Mouse (Mus musculus) G1E (cell line): ENCODE results near the gene Cyp17a1.

Source experiments
- CTCF ChIP-seq: IDR thresholded peaks from 2 replicates; pipeline ENCODE4 v1.5.1; 2012; ENCODE audit warnings: low read depth, low read length, inconsistent platforms, mixed read lengths
- GATA1 ChIP-seq: IDR thresholded peaks from 2 replicates; pipeline ENCODE4 v1.6.1; 2012; ENCODE audit warnings: borderline replicate concordance, low read length, inconsistent platforms, mixed read lengths
- GATA2 ChIP-seq: IDR thresholded peaks from 2 replicates; pipeline ENCODE4 v1.6.1; 2012; ENCODE audit warnings: low read depth, low read length, inconsistent platforms, borderline replicate concordance
- POLR2AphosphoS5 ChIP-seq: IDR thresholded peaks from 2 replicates; pipeline ENCODE4 v1.6.1; 2012; ENCODE audit warnings: low read depth, low read length, inconsistent platforms; ENCODE audit not compliant: insufficient replicate concordance
- TAL1 ChIP-seq: conservative IDR thresholded peaks from 2 replicates; pipeline ENCODE4 v1.6.1; 2012; ENCODE audit warnings: low read depth, low read length, inconsistent platforms, mixed read lengths

DNA sequence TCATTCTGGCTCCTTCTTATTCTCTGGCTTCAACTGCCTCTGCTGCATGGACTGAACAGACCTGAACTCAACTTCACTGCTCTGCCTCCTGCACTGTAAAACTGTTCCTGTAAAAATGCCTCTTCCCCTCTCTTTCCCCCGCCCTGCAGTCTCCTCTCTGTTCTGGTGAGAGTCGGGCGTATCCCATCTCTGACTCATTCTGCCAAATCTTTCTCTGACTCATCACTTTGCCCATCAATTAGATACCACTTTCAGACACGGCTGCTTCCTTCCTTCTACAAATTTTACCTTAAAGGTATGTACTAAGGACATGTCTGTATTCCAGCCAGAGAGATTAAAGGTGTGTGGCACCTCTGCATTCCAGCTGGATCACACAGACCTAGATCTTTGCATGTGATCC lies 45.2 kb upstream of the Cyp17a1 start:
- no peak for TF ChIP-seq CTCF
- no peak for TF ChIP-seq POLR2AphosphoS5
- no peak for TF ChIP-seq GATA2
- no peak for TF ChIP-seq GATA1
- no peak for TF ChIP-seq TAL1
